Mouse (Mus musculus): ENCODE data around the gene Slc35c1.

Gene Slc35c1

GRCm38 (mm10) chr2:92435023-92435422, 25.3 kb downstream of the Slc35c1 start:
- DNase-seq (ENCODE audit: low spot score in 2 of 2): no peak

GRCm38 (mm10) chr2:92434375-92434745, 26.0 kb downstream of the Slc35c1 start:
- DNase-seq (ENCODE audit: low spot score in 2 of 2): no peak

GRCm38 (mm10) chr2:92433578-92434374, 26.6 kb downstream of the Slc35c1 start, which contains the start of gene Cry2:
Gene Cry2 (minus strand): TSS chr2:92434043.
- DNase-seq (ENCODE audit: low spot score in 2 of 2): peak; percentile 98 to 99

DNA sequence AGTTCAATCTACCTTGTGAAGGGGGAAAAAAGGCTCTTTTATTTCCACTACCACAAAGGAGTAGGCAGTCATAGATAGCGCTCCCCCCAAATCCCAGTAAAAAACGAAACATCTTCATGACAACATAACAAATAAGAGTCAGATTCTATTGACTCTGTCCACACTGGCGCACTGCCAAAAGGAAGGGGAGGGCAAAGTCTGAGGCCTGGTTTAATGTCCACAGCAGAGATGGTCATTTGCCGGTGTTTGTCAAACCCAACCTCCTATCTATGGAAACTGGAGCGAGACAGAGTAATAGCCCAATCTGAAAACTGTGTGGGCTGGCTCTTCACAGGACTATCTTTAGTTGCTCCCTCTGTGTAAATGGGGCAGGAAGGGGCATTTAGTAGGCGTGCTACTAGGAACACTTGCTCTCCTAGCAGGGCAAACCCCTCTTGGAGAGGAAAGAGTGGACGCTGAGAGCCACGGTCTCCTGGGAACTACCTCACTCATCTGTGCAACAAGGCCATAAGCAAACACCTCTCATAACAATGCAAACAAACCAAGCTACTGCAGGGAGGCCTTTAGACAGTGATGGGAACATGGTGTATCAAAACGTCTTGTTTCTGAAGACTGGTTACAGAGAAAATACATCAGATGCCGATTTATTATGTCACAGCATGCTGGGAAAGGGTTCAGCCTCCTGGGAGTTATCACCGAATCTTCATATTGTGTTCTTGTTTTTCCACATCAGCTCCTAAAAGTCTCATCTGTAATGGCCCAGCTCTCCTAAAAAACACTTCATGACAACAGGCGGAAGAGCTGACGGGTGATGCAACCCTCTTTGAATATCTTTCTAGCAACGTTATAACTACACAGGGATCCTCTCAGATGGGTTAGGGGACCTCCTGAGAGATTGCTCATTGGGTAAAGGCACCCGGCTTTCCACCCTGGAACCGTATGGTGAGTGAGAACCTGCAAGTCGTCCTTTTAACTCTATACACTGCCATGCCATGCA, 27.7 kb downstream of the Slc35c1 start:
- DNase-seq (ENCODE audit: low spot score in 2 of 2): peak in 1 of 2 experiments; percentile 74

DNA sequence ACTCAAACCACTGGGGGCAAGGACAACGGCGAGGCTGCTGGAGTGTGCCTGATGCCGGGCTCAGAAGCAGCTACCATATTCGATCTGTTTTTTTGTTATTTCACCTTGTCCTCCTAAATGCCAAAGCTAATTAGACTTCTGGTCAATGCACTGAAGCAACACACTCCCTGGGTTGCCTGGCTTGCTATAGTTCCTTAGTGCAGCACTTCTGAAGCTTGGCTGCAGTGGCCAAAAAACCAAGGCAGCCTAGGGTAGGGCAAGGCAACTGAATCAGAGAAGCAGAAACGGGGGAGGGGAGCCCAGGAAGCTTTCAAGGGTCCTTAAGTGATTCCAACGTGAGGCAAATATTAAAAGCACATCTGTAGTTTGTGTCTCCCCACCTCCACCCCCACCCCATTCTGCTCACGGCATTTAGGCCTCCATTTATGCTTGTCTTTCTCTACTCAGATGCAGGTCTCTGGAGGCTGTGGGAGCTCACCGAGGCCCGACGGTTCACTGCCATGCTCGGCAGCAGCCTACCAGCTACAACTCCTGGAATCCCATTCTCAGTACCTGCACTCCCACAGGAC, 28.6 kb downstream of the Slc35c1 start:
- no peak for DNase-seq (ENCODE audit: low spot score in 2 of 2)

DNA sequence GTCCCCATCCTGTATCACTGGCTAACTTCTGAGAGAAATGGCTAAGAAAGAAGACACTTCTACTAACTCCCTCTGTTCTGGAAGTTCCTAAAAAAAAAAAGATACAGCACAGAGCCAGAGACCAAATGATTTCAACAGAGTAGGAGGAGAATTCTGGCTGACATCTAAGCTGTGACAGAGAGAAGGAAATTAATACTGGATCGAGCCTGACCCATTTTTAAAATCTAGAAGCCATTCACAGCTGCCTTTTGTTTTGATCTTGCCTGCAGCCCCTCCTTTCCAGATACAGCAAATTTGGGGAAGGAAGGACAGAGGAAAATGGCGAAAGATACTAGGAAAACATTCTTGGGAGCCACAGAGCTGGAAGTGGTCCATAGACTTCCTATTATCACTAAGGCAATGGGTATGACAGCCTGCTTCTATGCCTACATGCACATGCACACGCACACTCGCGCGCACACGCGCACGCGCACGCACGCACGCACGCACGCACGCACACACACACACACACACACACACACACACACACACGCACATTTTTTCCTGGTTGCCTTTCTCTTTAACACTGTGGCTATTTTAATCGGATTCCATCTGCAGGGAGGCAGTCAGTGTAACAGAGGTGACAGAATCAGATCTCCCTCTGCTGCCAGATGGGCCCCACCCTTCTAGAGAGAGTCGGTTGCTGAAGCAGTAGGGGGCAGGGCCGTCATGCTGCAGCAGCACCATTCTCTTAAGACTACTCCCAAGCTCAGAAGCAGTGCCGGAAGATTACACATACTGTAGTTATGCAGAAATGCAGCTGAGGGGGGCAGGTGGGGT, 29.4 kb downstream of the Slc35c1 start:
- DNase-seq (ENCODE audit: low spot score in 2 of 2): peak; percentile 59 to 75

DNA sequence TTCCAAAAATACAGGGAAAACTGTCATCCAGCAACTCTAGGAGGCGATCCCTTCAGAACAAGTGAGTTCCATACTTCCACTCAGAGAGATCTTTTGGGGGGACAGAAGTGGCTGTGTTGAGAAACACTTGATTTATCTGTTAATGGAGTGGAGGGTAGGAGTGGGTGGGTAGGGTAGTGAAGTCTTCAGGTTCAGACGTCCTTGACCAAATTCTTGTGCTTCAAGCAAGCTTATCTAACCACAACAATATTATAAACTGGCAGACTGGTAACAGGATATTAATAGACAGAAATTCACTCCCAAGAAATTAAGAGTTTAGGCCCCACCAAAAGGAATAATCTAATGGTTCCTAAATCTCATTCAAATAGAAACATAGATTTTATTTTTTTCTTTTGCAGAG, 30.2 kb downstream of the Slc35c1 start:
- DNase-seq (ENCODE audit: low spot score in 2 of 2): no peak

DNA sequence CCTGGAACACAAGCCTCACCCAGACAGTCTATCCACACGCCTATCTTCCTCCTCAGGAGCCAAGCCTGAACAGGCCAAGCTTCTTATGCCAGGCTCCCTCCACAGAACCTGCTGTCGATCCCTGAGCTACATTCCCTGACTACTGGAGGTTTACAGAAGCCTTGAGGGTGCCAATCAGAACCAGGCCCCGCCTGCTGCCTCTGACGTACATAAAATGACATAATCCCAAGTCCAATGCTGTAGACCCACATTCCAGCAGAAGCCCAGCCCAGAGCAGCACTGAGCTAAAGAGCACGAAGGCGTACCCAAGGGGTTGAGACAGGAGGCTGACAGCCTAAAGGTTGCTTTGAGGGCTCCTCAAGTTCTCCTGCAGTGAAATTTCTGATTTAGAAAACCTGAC, 32.5 kb downstream of the Slc35c1 start:
- peak; percentile 75 to 90 for DNase-seq (ENCODE audit: low spot score in 2 of 2)

DNA sequence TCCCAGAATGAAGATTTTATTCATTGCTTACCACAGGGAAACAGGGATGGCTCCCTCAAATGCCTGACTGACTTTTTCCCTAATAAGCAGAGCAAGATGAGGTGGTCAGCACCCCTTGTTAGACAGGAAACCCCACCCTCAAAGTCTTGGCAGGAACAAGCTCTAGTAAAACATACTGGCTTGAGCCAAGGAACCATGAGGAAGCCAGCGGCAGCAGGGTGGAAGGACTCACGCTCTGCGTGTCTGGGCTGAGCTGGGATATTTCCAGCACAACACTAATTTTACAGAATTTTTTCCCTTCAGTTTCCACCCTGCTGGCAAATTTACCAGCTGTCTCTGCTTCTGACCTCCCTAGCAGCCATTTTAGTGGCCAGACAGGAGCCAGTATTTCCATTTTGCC, 33.9 kb downstream of the Slc35c1 start:
- DNase-seq (ENCODE audit: low spot score in 2 of 2): peak in 1 of 2 experiments; percentile 52

DNA sequence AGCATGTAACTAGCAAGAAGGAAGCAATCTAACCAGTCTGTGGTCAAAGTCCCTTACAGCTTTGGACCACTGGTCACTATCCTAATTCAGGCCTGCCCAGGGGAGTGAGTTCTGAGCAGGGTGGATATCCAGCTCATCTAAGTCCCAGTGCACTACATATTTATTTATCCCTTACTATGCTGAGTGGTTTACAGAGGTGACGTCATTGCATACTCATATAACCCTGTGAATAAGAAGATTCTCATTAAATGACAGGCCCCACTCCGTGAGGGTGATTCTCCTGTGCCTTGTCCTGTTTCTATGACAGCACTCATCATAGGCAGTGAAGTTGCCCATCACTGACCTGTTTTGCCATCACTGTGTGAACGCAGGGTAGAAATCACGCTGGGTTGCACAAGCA, 35.0 kb downstream of the Slc35c1 start:
- no peak for DNase-seq (ENCODE audit: low spot score in 2 of 2)

DNA sequence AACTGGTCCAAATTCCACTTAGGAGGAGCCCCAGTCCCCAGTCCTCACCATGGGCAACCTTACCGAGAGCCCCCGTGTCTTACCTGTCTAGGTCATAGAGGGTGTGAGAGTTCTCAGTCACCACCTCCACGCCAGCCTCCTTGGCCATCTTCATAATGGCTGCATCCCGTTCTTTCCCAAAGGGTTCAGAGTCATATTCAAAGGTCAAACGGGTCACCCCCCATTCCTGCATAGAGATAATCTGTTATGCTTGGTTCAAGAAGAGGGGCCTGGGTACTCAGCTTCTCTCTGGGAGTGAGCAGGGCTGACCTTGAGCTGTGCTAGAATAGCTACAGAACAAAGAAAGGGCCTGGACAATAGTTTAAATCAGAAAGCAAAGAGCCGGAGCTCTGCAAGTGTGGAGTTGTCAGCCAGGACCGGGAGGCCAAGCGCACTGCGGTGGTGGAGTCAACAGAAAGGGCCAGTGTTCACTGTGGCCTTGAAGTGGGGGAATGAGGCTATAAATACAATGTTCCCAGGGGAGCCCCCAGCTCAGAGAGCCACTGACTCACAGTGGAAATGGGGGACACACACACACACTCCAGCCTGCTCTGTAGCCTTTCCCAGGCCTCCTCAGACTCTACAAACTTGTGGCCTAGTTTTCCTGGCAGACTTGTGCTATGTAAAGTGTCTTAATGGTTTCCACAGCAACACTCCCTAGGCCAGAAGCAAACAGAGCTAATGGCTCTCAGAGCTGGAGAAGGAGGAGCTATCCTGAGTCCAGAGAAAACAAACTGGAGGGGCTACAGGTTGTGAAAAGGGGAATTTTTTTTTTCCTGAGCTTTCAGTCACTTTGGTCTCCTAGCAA, 35.7 kb downstream of the Slc35c1 start:
- DNase-seq (ENCODE audit: low spot score in 2 of 2): peak in 1 of 2 experiments; percentile 49

DNA sequence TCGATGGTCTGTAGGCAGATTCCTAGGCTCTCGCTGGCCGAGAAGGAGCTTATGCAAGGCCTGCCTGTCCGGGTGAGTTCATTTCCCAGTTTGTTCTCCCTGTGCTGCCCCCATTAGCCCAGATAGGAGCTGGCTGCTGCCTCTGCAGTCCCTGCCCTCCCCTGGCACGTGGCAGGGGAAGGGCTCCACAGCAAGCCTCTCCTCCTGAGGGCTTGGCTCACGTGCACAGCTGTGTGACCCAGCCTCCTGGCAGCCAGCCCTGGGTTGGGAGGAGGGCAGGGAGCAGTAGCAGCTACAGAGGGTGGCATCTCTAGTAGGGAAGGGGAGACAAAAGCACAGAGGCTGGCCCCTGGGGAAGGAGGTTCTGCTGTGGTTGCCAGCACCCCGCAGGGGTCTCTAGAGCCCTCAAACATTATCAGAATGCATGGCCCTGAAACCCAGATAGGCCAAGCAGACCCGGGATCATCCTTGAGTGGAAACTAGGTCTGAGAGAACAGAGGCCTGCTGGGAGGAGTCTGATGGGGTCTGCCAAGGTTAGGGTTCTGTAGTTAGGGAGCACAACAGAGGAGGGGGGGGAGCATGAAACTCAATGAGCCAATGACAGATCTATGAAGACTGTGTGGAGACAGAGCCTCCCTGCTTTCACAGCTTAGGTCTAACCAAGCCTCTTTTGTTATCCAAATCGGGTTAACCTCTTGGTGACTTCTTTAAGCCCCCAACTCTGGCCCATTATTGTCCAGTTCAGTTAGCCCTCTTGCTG, 36.5 kb downstream of the Slc35c1 start:
- DNase-seq (ENCODE audit: low spot score in 2 of 2): peak; percentile 85 to 97

- no peak for DNase-seq (ENCODE audit: low spot score in 2 of 2)
Measured at GRCm38 (mm10) chr2:92423156-92423555, 37.2 kb downstream of the Slc35c1 start.

GRCm38 (mm10) chr2:92422388-92423135, 37.8 kb downstream of the Slc35c1 start:
- no peak for DNase-seq (ENCODE audit: low spot score in 2 of 2)

GRCm38 (mm10) chr2:92421723-92422387, 38.5 kb downstream of the Slc35c1 start:
- DNase-seq (ENCODE audit: low spot score in 2 of 2): no peak

DNA sequence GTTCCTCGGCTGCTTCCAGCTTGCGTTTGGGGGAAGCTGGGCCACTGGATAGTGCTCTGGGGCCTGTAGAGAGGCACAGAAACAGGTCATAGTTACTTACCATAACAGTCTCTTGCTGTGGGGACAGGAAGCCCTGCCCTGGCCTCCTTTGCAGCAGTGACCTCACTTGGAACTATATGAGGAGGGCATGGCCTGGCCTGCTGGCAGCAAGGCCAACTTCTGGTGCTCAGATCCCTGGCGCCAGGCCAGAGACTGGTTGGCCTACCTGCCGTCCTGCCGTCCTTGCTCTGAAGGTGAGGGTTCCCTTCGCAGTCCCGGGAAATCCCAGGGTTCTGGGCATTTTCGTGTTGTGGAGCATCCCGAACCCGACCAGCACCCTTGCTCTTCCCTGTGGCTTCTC, 48.6 kb downstream of the Slc35c1 start:
- DNase-seq (ENCODE audit: low spot score in 2 of 2): no peak

DNA sequence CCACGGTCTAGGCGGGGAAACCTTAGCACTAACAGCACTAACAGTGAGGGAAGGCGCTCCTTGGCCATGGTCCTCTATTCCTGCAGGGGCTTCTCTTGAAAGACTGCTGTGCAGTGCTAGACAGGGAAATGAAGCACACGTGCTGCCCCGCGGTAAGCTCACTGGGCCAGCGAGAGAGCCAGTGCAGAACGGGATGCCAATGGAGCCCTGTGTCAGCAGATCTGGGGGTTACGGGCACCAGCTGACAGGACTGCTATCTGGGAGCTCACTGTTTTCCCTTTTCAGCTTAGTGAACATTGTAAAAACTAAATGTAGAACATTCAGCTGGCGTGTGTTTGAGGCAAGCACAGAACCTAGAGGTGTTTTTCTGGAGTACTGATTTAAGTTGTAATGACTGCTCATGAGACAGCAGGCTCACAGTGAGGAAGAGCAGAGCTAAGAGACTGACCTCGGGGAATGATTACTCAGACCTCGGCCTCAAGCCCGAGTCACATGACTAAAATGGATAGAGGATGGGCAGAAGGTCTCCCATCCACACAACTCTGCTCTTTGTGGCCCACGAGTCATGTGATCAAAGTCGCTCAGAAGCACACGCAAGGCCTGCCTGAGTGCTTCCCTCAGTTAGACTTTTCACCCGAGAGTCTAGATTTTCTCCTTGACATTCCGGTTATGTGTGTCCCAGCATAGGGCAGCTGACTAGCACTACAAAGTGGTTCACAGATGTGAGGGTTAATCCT, 51.9 kb downstream of the Slc35c1 start:
- no peak for DNase-seq (ENCODE audit: low spot score in 2 of 2)

DNA sequence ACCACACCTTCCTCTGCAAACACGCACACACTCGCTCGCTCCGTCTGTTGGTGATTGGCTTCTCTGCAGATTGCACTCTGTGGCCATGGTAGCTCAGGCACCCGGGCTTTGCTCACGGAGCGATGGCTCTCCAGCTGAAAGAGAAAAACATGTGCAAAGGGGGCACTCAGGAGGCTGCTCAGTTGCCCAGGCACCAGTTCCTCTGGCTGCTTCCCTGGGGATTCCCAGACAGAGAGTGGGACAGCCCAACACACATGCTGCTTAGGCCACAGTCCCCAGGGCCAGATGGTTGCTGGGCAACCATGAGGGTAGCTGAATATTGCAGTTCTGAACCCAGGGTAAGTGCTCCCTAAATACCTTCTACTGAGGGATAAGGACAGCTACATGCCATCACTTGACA, 54.7 kb downstream of the Slc35c1 start:
- DNase-seq (ENCODE audit: low spot score in 2 of 2): no peak

All from urinary bladder, postnatal 36 days (tissue).